Mouse (Mus musculus) testis, adult 2 months (tissue): ENCODE measurements around the gene Pard3b. TPM values are rescaled to one million over a fixed set of nuclear protein-coding genes. Genes with fewer than 3 reads are reported as not detected.

ENCODE experiments used
- H3K27ac ChIP-seq: fragments of 200-500 bp; 2 replicates; pipeline ENCODE4 v1.5.1; 2012; ENCODE audit warnings: low read depth, low read length; ENCODE audit not compliant: control insufficient read depth, insufficient read depth
- H3K27me3 ChIP-seq: fragments of 200-500 bp; 2 replicates; pipeline ENCODE4 v1.6.1; 2012; ENCODE audit warnings: mild to moderate bottlenecking, low read length, moderate library complexity; ENCODE audit not compliant: control insufficient read depth, insufficient read depth
- H3K36me3 ChIP-seq: fragments of 200-500 bp; 2 replicates; pipeline ENCODE4 v1.6.1; 2012; ENCODE audit warnings: mild to moderate bottlenecking, low read length; ENCODE audit not compliant: control insufficient read depth, insufficient read depth
- H3K4me1 ChIP-seq: fragments of 200-500 bp; 2 replicates; pipeline ENCODE4 v1.6.1; 2012; ENCODE audit warnings: low read length; ENCODE audit not compliant: control insufficient read depth, insufficient read depth
- H3K4me3 ChIP-seq: fragments of 200-500 bp; 2 replicates; pipeline ENCODE4 v1.5.1; 2012; ENCODE audit warnings: low read depth, mild to moderate bottlenecking, low read length, moderate library complexity, mixed read lengths; ENCODE audit not compliant: control insufficient read depth
- CTCF ChIP-seq: fragments of 200-500 bp; IDR thresholded peaks from 2 replicates; pipeline ENCODE4 v1.5.1; 2012; ENCODE audit warnings: low read depth, mild to moderate bottlenecking, inconsistent platforms, low read length, moderate library complexity; ENCODE audit not compliant: control insufficient read depth, insufficient read depth, insufficient replicate concordance
- POLR2A ChIP-seq: fragments of 200-500 bp; IDR thresholded peaks from 2 replicates; pipeline ENCODE4 v1.6.1; 2012; ENCODE audit warnings: low read depth, mild to moderate bottlenecking, inconsistent platforms, low read length, moderate library complexity; ENCODE audit not compliant: control insufficient read depth
- polyA plus RNA-seq: library from polyadenylated mRNA; depleted of rRNA; stranded (reverse); fragments of >200 nt; gene quantifications from 2 replicates; pipeline ENCODE4 v1.2.3, GENCODE M21; 2012

Pard3b gene
- polyA plus RNA-seq, 1 experiment: 1.3 TPM

DNA sequence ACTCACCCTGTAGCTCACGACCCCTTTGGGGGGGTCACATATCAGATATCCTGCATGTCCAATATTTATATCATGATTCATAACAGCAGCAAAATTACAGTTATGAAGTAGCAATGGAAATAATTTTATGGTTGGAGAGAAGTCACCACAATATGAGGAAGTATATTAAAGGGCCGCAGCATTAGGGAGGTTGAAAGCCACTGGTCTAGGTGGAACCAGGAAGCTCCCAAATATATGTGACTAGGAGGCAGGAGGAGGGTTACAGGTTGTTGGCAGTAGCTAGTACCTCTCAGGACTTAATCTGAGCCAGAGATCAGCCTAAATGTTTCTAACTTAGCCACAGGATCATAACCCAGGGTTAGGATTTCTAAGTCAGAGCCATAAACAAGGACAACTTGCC lies 1008.2 kb downstream of the Pard3b start:
- Histone ChIP-seq H3K27ac (no peak overlapping the region), H3K4me3 (no peak overlapping the region), H3K36me3 (no peaks in the 10 kb centered on the region), H3K27me3 (no peaks in the 10 kb centered on the region), H3K4me1 (no peaks in the 10 kb centered on the region)
- TF ChIP-seq POLR2A (no peak), CTCF (no peak)

DNA sequence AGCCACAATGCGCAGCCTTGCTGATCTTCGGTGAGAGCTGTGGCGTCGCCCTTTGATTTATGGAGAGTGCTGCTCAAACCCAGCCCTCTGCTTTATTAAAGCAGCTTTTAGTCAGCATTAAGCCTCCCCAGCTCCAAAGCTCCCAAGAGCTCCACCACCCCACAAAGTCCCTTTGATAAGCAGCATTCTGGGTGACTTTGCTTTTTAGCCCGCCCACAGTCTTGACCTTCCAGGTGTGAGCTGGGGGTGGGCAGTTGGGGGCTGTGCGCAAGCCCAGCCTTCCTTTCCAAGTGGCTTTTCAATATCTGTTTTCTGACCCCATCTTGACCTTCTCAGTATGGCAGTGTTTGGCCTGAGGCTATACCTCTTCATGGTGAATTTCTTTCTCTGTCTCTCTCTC lies 1009.5 kb downstream of the Pard3b start:
- H3K27me3 ChIP-seq: no peaks in the 10 kb centered on the region
- H3K27ac ChIP-seq: no peak overlapping the region
- H3K36me3 ChIP-seq: no peaks in the 10 kb centered on the region
- TF ChIP-seq CTCF: no peak
- no peak for TF ChIP-seq POLR2A
- H3K4me1 ChIP-seq: no peaks in the 10 kb centered on the region
- H3K4me3 ChIP-seq: no peak overlapping the region

DNA sequence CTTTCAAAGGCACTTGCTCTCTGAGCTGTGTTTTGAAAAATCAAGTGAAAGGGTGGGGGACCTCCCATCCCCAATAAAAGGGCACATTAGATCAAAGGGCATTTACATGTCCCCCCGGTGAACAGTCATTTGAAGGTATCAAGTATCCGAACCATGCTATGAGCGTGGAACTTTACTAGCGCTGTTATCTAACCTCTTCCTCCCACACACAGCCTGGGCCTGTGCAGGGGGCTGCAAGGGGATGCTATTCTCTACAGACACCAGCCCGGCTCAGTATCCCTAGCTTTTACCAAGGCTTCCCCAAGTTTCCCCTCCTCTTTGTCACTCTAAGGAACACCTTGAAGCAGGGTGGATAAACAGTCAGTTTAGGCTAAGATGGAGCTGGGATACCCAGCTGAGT lies 1010.0 kb downstream of the Pard3b start:
- TF ChIP-seq CTCF (no peak), POLR2A (no peak)
- Histone ChIP-seq H3K4me3 (no peak overlapping the region), H3K27ac (no peak overlapping the region), H3K27me3 (no peaks in the 10 kb centered on the region), H3K36me3 (no peaks in the 10 kb centered on the region), H3K4me1 (no peaks in the 10 kb centered on the region)

DNA sequence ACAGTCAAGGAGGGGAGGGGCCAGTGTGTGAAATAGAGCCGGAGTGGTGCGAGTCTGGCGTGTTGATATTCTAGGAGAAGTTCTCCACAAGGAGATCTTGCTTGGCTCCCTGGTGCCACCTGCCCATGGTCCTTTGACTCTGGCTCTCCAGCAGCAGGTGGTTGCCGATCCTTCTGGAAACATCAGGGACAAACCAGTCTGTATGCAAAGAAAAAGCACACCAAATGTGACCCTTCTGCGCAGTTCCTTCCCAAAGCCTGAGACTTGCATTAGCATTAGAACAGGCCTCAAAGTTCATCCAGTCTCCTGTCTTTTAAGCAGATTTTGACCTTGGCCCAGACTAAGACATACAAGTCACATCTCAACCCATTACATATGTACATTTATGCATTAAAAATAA lies 1011.9 kb downstream of the Pard3b start:
- no peak for TF ChIP-seq CTCF
- TF ChIP-seq POLR2A: no peak
- H3K36me3 ChIP-seq: no peaks in the 10 kb centered on the region
- H3K27ac ChIP-seq: no peak overlapping the region
- no peaks in the 10 kb centered on the region for H3K27me3 ChIP-seq
- H3K4me3 ChIP-seq: no peak overlapping the region
- H3K4me1 ChIP-seq: no peaks in the 10 kb centered on the region

DNA sequence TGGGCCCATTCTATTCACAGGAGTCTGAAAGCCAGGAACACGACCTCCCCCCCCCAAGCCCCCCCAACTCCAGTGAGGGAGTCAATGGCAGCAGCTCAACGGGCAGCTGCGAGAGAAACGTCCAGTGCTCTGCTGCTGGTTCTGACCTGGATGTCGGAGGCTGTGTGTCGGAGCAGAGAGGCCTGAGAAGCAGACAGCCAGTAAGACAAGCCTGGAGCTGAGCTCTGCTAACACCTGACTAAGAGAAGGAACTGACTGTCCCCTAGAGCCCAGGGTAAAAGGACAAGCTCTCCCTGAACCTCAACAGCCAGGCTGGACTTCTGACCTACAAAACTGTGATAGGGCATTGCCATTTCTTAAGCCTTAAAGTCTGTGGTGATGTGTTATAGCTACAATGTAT lies 1015.8 kb downstream of the Pard3b start:
- no peaks in the 10 kb centered on the region for H3K36me3 ChIP-seq
- TF ChIP-seq CTCF (no peak), POLR2A (no peak)
- H3K27ac ChIP-seq: no peak overlapping the region
- no peaks in the 10 kb centered on the region for H3K27me3 ChIP-seq
- H3K4me3 ChIP-seq: no peak overlapping the region
- H3K4me1 ChIP-seq: peaks cover 2% of the 10 kb centered on the region; the same call in 1 of the 2 replicates

DNA sequence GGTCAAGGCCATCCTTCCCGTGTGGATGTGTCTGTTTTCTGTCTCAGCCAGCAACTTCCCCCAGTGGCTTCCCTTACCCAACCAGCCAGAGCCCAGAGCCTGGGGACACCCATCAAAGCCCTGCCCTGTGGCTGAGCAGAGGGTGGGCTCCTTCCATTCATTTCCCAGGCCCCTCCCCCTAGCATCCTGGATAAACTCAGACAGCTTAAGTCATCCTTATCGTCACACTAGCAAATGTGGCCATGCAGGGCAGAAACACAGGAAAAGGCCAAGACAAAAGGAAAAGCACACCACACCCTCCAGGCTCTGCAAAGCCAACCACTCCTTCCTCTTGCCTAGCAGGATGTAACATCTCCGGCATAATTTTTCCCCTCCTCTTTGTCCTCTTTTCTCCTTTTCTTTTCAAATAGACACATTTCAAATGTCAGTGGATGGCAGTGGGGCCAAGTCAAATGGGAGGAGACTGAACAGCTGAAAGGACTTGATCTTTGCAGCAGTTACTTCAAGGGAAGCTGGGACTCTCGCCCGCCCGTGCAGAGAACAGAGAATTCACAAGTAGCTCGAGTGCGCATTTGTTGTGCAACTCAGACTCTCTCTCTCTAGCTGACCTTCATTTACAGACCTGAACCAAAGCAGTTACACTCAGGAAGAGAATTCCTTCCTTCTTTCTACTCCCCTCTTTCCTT lies 1026.5 kb downstream of the Pard3b start:
- Histone ChIP-seq H3K27ac (no peak overlapping the region), H3K36me3 (no peaks in the 10 kb centered on the region), H3K4me1 (no peaks in the 10 kb centered on the region), H3K4me3 (no peak overlapping the region), H3K27me3 (no peaks in the 10 kb centered on the region)
- TF ChIP-seq CTCF: no peak
- no peak for TF ChIP-seq POLR2A

DNA sequence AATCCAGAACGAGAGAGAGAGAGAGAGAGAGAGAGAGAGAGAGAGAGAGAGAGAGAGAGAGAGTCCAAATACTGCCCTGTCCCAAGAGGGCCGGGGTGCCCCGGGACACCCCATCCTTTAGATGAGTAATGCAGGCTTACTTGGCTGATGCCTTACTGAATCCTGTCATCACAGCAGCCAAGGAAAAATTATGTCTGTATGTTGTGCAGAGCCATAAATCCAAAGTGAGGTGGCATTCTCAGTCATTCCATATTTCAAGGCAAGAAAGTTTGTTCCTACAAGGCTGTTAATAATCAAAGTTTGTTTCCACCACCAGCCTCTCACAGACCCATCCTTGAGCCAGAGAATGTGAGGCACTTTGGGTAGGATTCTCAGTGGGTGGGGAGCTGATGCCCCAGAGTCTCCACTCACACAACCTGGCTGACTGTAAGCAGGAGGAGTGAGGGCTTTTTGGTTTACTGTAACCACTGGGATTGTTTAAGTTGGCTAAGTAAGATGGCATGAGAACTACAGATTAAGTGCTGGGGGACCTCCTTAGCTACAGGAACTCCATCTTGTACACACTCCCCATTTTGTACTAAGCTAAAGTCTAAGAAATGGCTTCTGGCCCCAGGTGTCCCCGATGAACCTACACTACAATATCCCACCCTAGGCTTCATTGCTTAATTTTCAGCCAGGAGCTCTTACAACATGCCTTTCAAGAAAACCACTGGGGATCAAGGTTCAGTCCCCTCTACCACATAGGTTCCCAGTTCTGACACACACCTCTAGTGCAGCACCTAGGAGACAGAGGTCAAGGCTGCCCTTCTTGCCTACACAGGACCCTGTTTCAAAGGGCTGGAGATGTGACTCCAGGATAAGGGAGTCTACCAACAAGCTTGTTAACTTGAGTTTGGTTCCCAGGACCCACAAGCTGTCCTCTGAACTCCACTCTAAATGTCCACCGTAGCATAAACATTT lies 1027.4 kb downstream of the Pard3b start:
- Histone ChIP-seq H3K4me3 (no peak overlapping the region), H3K36me3 (no peaks in the 10 kb centered on the region), H3K4me1 (no peaks in the 10 kb centered on the region), H3K27ac (no peak overlapping the region), H3K27me3 (no peaks in the 10 kb centered on the region)
- TF ChIP-seq POLR2A (no peak), CTCF (no peak)
